Mouse (Mus musculus) MN1 (cell line): ENCODE data around the gene Lrguk.
A peak's percentile ranks its signal among the peaks of the same experiment; 100 is the strongest.

Experiments used
- DNase-seq: peaks from one replicate; pipeline ENCODE4 v3.0.0-alpha.2; 2016; ENCODE audit warnings: low spot score

Gene Lrguk

DNA sequence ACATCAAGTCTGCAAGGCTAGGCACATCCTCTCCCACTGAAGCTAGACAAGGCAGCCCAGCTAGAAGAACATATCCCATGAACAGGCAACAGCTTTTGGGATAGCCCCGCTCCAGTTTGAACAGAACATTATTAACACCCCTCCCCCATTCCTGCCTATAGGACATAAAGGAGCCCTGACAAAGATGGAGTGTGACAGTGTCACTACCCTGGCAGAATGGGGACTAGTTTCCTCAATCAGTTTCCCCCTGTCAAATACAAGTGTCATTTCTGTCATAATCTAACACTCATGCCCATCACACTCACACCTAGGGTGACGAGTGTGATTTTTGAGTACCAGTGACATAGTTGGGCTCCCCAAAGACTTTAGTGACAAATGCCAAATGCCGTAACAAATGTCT, 118.8 kb downstream of the Lrguk start:
- DNase-seq = no peak

- no peak for DNase-seq
These were observed 119.4 kb downstream of the Lrguk start for GRCm38 (mm10) chr6:34148639-34149038.

DNA sequence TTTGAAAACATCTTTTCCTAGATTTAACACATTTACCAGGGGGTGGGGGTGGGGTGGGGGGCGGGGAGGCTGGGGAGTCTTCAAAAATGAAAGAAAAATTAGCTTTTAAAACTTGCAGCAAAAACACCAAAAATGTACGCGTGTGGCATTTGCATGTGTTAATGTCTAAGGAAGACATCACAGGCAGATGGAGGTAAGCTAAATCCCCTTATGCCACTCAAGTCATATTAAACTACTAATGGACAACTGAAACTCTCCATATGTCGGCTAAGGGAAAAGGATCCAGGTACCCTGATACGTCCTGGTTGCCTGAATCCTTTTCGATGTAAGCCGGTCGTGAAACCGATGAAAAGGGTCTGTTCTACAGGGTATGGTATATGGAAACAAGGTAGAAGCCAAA, 119.8 kb downstream of the Lrguk start:
- no peak for DNase-seq

DNA sequence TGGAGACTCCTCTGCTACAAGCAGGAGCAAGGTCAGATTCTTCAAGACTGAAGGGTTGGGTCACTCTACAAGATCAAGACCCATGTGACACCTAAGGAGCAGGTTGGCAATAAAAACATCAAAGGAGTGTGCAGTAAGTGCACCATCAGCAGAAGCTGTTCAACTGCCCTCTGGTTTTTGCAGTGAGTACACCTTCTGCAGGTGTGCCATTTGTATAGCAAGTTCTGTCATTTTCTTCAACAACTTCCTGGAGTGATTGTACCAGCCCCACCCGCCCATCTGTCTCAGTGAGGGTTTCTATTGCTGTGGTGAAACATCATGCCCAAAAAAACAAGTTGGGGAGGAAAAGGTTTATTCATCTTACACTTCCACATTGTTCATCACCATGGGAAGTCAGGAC, 120.6 kb downstream of the Lrguk start:
- no peak for DNase-seq

GRCm38 (mm10) chr6:34153069-34154052, 124.1 kb downstream of the Lrguk start:
- DNase-seq = no peak

DNA sequence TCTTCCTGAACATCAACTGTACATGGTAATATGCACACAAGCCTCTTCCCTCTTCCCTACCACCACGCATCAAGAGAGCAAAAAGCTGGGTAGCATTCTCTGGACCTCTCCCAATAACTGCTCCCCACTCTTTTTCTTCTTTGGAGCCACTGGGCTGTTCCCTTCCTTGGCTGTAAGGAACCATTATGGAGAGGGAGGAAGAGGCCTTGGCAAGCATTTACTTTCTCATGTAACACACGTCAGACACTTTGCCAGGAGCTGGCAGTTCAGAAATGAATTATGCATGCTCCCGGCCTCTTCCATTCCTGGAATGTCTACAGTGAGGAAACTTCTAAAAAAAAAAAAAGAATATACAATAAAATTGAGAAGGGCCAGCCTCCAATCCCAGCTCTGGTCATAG, 125.0 kb downstream of the Lrguk start:
- DNase-seq = no peak

DNA sequence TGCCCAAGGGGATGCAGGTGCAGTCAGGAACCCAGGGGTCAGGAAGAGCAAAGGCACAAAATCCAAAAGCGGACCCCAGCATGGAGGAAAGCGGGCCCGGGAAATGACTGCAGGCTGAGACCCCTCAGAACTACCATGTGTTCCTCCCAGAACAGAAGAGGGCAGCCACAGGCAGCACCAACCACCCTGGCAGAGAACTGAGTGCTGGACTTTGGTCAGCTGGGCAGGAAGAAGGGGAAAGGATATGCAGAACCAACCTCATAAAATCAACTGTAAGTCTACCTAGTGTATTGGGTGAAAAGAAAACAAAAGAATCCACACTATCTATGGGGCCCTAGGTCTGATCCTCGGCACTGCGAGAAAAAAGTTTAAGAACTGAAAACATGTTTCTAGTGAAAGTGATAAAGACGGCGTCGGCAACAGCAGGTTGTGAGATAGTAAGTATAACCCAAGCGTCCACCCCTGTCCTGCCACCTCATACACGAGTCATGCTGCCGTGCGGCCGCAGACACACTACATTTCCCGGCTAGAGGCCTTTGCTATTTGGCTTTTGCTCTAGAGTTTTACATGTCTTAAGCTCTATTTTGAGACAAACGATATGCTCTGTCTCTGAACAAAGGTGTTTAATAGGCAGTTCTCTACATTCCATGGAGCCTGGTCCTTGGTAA, 126.0 kb downstream of the Lrguk start:
- no peak for DNase-seq

DNA sequence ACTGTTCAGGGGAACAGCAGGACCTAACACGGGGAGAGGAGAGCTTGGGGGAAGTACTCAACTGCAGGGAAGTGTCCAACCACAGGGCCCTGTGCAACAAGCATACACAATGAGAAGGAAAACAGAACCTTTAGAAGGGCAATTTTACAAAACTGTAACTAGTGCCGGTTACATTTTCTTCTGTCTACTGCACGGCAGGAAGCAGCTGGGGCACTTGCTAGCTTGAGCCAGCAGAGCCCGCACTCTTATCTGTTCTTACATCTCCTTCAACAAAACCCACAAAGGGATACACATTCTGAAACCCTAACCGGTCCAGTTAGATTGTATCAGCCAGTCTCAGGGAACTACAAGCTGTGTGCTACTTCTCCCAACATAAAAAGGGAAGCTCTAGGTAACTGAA, 126.8 kb downstream of the Lrguk start:
- no peak for DNase-seq

- DNase-seq = no peak
These were observed 127.8 kb downstream of the Lrguk start for GRCm38 (mm10) chr6:34156841-34157748.

GRCm38 (mm10) chr6:34159998-34160815, 131.0 kb downstream of the Lrguk start:
- DNase-seq = peak; percentile 44

DNA sequence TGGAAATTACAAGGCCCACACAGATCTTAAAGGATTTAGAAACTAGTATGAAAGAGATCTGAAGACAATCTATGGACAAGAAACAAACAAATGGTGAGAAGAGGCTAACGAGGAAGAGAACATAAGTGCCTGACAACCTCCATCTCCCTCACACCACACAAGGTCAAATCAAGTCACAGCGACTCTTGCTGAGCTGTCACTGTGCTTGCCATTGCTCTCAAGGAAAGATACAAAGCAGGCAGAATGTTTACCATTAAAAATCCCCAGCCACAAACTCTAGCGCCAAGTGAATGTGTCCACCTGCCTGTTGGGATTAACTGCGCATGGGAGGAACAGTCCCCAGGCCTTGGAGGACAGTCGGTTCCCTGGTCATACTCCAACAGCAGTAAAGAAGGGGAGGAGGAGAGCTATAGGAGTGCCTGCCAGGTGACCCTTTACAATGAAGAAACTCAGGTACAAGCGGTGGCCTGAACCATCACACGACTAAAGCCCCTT, 131.6 kb downstream of the Lrguk start:
- no peak for DNase-seq

- no peak for DNase-seq
These were observed 132.3 kb downstream of the Lrguk start for GRCm38 (mm10) chr6:34161511-34161910.

GRCm38 (mm10) chr6:34162607-34163006, 133.4 kb downstream of the Lrguk start:
- DNase-seq = no peak

DNA sequence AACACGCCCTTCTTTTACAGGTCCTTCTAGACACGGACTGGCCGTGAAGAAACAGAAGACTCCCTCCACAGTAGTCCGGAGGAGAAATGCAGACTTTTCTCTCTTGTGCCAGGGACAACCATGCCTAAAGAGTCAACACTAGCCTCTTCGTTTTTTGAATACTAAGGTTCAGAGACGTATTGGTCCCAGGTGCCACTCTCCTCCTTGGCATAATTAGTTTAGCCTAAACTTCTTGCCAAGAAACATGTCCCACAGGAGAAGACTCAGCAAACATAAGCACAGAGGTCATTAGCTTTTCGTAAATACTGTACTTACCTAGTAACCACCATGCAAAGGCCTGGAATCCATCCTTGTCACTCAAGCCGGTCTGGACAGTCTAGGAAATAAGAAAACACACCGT, 133.8 kb downstream of the Lrguk start:
- DNase-seq = no peak

GRCm38 (mm10) chr6:34168834-34169233, 139.6 kb downstream of the Lrguk start:
- no peak for DNase-seq

GRCm38 (mm10) chr6:34170844-34171494, 141.7 kb downstream of the Lrguk start:
- no peak for DNase-seq

DNA sequence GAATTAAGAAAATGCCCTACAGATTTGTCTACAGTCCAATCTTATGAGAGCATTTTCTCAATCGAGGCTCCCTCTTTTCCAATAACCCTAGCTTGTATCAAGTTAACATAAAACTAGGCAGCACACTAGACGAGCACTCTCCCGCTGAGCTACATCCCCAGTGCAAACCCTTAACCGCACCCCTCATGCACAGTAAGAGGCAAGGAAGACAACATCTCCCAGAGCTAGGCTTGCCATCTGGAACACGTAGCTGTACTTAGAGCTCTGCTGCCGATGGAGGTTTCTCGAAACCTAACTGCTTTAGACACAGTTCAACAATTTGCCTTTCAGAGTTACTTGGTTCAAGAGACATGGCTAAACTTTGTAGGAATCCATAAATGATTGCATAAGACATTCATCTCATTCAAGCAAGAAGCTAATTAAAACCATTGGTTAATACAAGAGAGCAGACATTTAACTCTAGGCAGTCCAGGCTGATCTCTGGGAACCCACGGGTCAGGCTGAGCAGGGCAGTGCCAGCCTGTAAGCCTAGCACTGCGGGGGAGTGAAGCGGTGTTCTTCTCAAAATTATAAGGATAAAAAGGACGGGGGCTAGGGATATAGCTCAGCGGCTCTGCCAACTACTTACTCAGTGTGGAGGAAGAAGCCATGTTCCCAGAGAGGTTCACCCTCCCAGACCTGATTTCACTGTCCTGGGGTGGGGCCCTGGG, 142.7 kb downstream of the Lrguk start:
- no peak for DNase-seq

GRCm38 (mm10) chr6:34173251-34173650, 144.0 kb downstream of the Lrguk start:
- no peak for DNase-seq

- no peak for DNase-seq
These were observed 145.5 kb downstream of the Lrguk start for GRCm38 (mm10) chr6:34174715-34175114.
